Mouse (Mus musculus) megakaryocyte-erythroid progenitor cell, adult 5 weeks (primary cell): ENCODE measurements around the gene Pctp. TPM values are rescaled to one million over a fixed set of nuclear protein-coding genes. Genes with fewer than 3 reads are reported as not detected.

Experiments
- polyA plus RNA-seq: library from polyadenylated mRNA; stranded (reverse); fragments of >175 nt; gene quantifications from 2 replicates; pipeline ENCODE4 v1.2.3, GENCODE M21; 2012

Pctp gene
- polyA plus RNA-seq = 3.0 and 3.5 TPM in 2 replicates

GRCm38 (mm10) chr11:90002231-90002986, at the start of gene Pctp:
TSS of gene Pctp (minus strand) at chr11:90002894.

GRCm38 (mm10) chr11:90029841-90030398, 27.2 kb upstream of the Pctp start, which contains the start of gene Tmem100:
TSS of gene Tmem100 (plus strand) at chr11:90030348.

Other genes starting within 250 kb of the Pctp start
- not detected in 2 replicates for gene Ankfn1, start 225.2 kb downstream of the Pctp start, polyA plus RNA-seq
- 0.06 TPM in 1 of 2 replicates, not detected in the other for gene Tmem100, start 27.5 kb upstream of the Pctp start, polyA plus RNA-seq
- 4.1 and 5.1 TPM in 2 replicates for gene Gm45716, start 184.8 kb upstream of the Pctp start, polyA plus RNA-seq
- 9.7 and 11.3 TPM in 2 replicates for gene Mmd, start 246.6 kb upstream of the Pctp start, polyA plus RNA-seq